Mouse (Mus musculus): ENCODE data around the gene Scn1a. TPM values are rescaled to one million over a fixed set of nuclear protein-coding genes. Genes with fewer than 3 reads are reported as not detected.

Scn1a gene
- polyA plus RNA-seq (2015; fragmentation: Illumina TruSeq; extraction: RNeasy Lipid Tissue Mini Kit (QIAGEN cat#74804); ENCODE audit: insufficient read depth, low replicate concordance): not detected

DNA sequence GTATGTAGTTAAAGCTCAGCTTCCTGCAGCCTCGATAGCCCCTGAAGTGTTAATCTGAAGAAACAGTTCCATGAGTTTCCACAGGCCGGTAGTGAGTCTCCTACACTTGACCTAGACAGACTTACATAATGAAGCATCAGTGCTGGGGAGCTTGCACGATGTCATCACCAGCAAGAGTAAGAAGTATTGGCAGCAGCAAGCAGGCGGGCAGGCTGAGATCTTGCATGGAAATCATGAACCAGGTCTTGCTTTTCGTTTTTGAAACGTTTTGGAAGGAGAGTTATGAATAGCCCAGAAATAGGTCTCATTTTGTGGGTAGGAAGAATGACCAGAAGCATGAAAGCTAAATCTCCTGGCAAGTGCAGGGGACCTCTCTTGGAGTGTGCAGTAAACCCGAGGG is at the start of gene Scn1a:
Gene Scn1a (minus strand): TSS at position 130 of the 400 bp plus-strand sequence.

DNA sequence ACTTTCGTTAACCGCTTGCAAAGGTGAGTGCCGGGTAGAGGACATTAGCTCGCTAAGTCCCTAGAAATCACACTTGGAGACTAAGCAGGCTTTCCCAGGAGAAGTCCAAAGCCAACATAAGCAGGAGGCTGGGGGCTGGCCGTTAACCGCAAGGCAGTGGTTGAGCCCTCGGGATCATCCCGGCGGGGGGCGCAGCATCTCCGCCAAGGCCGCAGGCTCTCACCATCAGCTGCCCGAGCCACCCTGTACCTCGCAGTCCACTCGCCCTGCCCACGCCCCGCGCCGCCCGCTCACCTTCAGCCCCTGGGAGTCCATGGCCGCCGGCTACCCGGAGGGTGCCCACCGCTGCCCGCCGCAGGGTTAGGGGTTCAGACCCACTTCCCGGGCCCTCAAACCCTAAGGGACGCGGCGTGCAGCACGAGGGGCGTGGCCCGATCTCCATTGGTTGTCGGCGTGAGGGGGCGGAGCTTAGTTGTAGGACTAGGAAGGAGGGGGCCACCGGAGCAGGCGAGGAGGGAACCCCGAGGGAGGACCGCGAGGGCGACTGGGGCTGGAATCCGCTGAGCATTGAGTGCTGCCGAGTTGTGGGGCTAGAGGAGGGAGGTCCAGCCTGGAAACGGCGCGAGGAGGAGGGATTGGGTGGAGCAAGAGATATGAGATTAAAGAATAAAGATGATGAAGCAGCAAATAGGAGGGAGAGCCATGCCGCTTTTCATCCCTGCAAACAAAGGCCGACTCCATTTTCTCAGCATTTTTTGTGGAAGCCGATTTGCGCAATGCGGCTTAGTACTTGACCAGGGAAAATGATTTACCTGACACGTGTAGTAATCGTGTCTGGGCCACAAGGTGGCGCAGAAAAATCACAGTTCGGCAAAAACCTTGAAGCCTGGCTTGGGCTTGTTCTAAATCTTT is 184.2 kb downstream of the Scn1a start, which contains the start of gene Ttc21b:
Gene Ttc21b (minus strand): TSS at position 398 of the 912 bp plus-strand sequence.

Other genes starting within 250 kb of the Scn1a start
- 7.7 TPM for gene Ttc21b, start 184.2 kb downstream of the Scn1a start, polyA plus RNA-seq (2015; fragmentation: Illumina TruSeq; extraction: RNeasy Lipid Tissue Mini Kit (QIAGEN cat#74804); ENCODE audit: insufficient read depth, low replicate concordance)
- gene Scn9a, start 194.1 kb upstream of the Scn1a start, polyA plus RNA-seq (2015; fragmentation: Illumina TruSeq; extraction: RNeasy Lipid Tissue Mini Kit (QIAGEN cat#74804); ENCODE audit: insufficient read depth, low replicate concordance): not detected